Mouse (Mus musculus) lung, postnatal 36 days (tissue): ENCODE measurements at regions not wholly inside any gene's neighbourhood (a gene's known extent, or its start where the extent isn't known, plus 50 kb on each side); places are given as distances from the start of the nearest gene placed in this dataset.

Experiments used
- DNase-seq: peaks from one replicate; pipeline ENCODE4 v3.0.0; 2022; ENCODE audit warnings: mixed read lengths

- DNase-seq = no peak
These were observed 415.4 kb upstream of the Rag2 start for GRCm38 (mm10) chr2:101209136-101209535.

GRCm38 (mm10) chr2:101220759-101221158, 403.8 kb upstream of the Rag2 start:
- no peak for DNase-seq

- DNase-seq = no peak
These were observed 381.5 kb upstream of the Rag2 start for GRCm38 (mm10) chr2:101242983-101243382.

- no peak for DNase-seq
These were observed 377.4 kb upstream of the Rag2 start for GRCm38 (mm10) chr2:101247133-101247532.

- DNase-seq = no peak
These were observed 372.3 kb upstream of the Rag2 start for GRCm38 (mm10) chr2:101252228-101252627.

- no peak for DNase-seq
These were observed 368.1 kb upstream of the Rag2 start for GRCm38 (mm10) chr2:101256464-101256863.

GRCm38 (mm10) chr2:101263934-101264333, 360.6 kb upstream of the Rag2 start:
- DNase-seq = no peak

GRCm38 (mm10) chr2:101266685-101267374, 357.7 kb upstream of the Rag2 start:
- no peak for DNase-seq

- DNase-seq = no peak
These were observed 350.4 kb upstream of the Rag2 start for GRCm38 (mm10) chr2:101274045-101274664.

GRCm38 (mm10) chr2:101284886-101285285, 339.6 kb upstream of the Rag2 start:
- no peak for DNase-seq

GRCm38 (mm10) chr2:101288119-101288518, 336.4 kb upstream of the Rag2 start:
- DNase-seq = no peak

- no peak for DNase-seq
These were observed 335.4 kb upstream of the Rag2 start for GRCm38 (mm10) chr2:101289168-101289567.

- DNase-seq = no peak
These were observed 333.8 kb upstream of the Rag2 start for GRCm38 (mm10) chr2:101290738-101291137.

- DNase-seq = no peak
These were observed 328.7 kb upstream of the Rag2 start for GRCm38 (mm10) chr2:101295678-101296368.

GRCm38 (mm10) chr2:101296369-101296682, 328.2 kb upstream of the Rag2 start:
- no peak for DNase-seq

- no peak for DNase-seq
These were observed 327.7 kb upstream of the Rag2 start for GRCm38 (mm10) chr2:101296778-101297177.

GRCm38 (mm10) chr2:101299126-101299525, 325.4 kb upstream of the Rag2 start:
- no peak for DNase-seq

GRCm38 (mm10) chr2:101300106-101300505, 324.4 kb upstream of the Rag2 start:
- no peak for DNase-seq

GRCm38 (mm10) chr2:101321286-101321914, 303.1 kb upstream of the Rag2 start:
- no peak for DNase-seq

- no peak for DNase-seq
These were observed 267.8 kb upstream of the Rag2 start for GRCm38 (mm10) chr2:101356709-101357108.

- no peak for DNase-seq
These were observed 260.3 kb upstream of the Rag2 start for GRCm38 (mm10) chr2:101364256-101364655.

GRCm38 (mm10) chr2:101368278-101368677, 256.2 kb upstream of the Rag2 start:
- peak; percentile 6 for DNase-seq

- DNase-seq = no peak
These were observed 253.4 kb upstream of the Rag2 start for GRCm38 (mm10) chr2:101370991-101371736.
